Mouse (Mus musculus) frontal cortex, postnatal 36 days (tissue): ENCODE results near the gene Prss40.
"Not testable (repeated sequence)": the region's sequence is repeated elsewhere in the genome, so short reads cannot be mapped to it uniquely, and the experiment has no call there.

Source experiments
- DNase-seq, 2 experiments: peaks; one replicate each; pipeline ENCODE4 v3.0.0; 2022; ENCODE audit warnings: low spot score in 2 of 2

Prss40 gene

GRCm38 (mm10) chr1:34535043-34535698 is 25.6 kb downstream of the Prss40 start, which contains the start of gene Cfc1:
TSS of gene Cfc1 (plus strand) at chr1:34535648.
- not testable (repeated sequence) for DNase-seq

GRCm38 (mm10) chr1:34534574-34534973 is 26.2 kb downstream of the Prss40 start:
- DNase-seq = not testable (repeated sequence)

- DNase-seq = no peak
Observed at GRCm38 (mm10) chr1:34523647-34524046, 37.1 kb downstream of the Prss40 start.

GRCm38 (mm10) chr1:34522850-34523244 is 37.9 kb downstream of the Prss40 start:
- no peak for DNase-seq

GRCm38 (mm10) chr1:34522205-34522849 is 38.4 kb downstream of the Prss40 start:
- DNase-seq = no peak

GRCm38 (mm10) chr1:34518259-34518658 is 42.5 kb downstream of the Prss40 start:
- DNase-seq = no peak

- DNase-seq = not testable (repeated sequence)
Observed at GRCm38 (mm10) chr1:34517797-34518196, 42.9 kb downstream of the Prss40 start.

- DNase-seq = not testable (repeated sequence)
Observed at GRCm38 (mm10) chr1:34517297-34517696, 43.4 kb downstream of the Prss40 start.

GRCm38 (mm10) chr1:34516595-34516994 is 44.1 kb downstream of the Prss40 start:
- no peak for DNase-seq

- no peak for DNase-seq
Observed at GRCm38 (mm10) chr1:34513068-34513467, 47.7 kb downstream of the Prss40 start.

- DNase-seq = peak; percentile 21 to 28
Observed at GRCm38 (mm10) chr1:34511027-34511426, 49.7 kb downstream of the Prss40 start.

- no peak for DNase-seq
Observed at GRCm38 (mm10) chr1:34510575-34510981, 50.2 kb downstream of the Prss40 start.

- no peak for DNase-seq
Observed at GRCm38 (mm10) chr1:34507986-34508385, 52.8 kb downstream of the Prss40 start.

GRCm38 (mm10) chr1:34505970-34506551 is 54.7 kb downstream of the Prss40 start:
- no peak for DNase-seq

GRCm38 (mm10) chr1:34505307-34505706 is 55.4 kb downstream of the Prss40 start:
- DNase-seq = no peak

- no peak for DNase-seq
Observed at GRCm38 (mm10) chr1:34502991-34503390, 57.8 kb downstream of the Prss40 start.
